ENCODE assay signal across 18 mouse cellular contexts in genomic region chr12:82572706-82573105, GRCm38 (mm10). TPM values are rescaled to one million over a fixed set of nuclear protein-coding genes. Genes with fewer than 3 reads are reported as not detected.
DNase-seq lines count a peak whose midpoint lies in the region.
"Had no signal": no experiment of that assay in that cellular context is flagged by ENCODE, and none has a peak within 500 bp of the region (broad histone marks: within the 10 kb centered on the region; RNA-seq: fewer than 3 reads in every experiment).

No protein-coding gene starts in this region.

- DNase-seq in layer of hippocampus, adult 18-20 months (ENCODE audit: low spot score in 2 of 2) = peak; percentile 5 to 53
- DNase-seq in layer of hippocampus, postnatal 14 days (ENCODE audit: low spot score in 2 of 2) = no peak
- DNase-seq in right cerebral cortex, adult 2 months (ENCODE audit: low spot score in 2 of 2) = peak; percentile 44 to 57
- DNase-seq in right cerebral cortex, postnatal 4 days = no peak
- peak; percentile 16 to 85 for DNase-seq in left cerebral cortex, postnatal 25 days (ENCODE audit: low spot score in 2 of 2)
- no peak for DNase-seq in kidney, adult 18-20 months
- no peak for DNase-seq in thymus, postnatal 10 days (ENCODE audit: low spot score in 2 of 2)
- DNase-seq: adrenal gland, adult 2 months; B cell, adult 2 months; cerebellum, adult 11-12 months; cerebellum, postnatal 10 days; heart, postnatal 10 days; kidney, postnatal 4 days; liver, postnatal 0 days; lung, postnatal 10 days; thymus, postnatal 36 days had no signal

- intact Hi-C loops in left cerebral cortex, postnatal 25 days (cut with DNase I) = no loop called here

RNA-seq across cellular contexts. Expression of gene Rgs6, which starts 15.4 kb away (rescaled TPM):
- total RNA-seq in layer of hippocampus, adult 18-20 months (2021) = 10 to 100 TPM in 1 of 2 experiments, 1 to 10 TPM in 1; 9.9 to 10.5 TPM
- total RNA-seq in layer of hippocampus, postnatal 14 days (2021) = 10 to 100 TPM; 16.3 to 19.9 TPM
- total RNA-seq in left cerebral cortex, postnatal 25 days (2021) = 10 to 100 TPM; 79.3 to 85.9 TPM
- total RNA-seq: CH12.LX; granulocyte monocyte progenitor cell, adult 5-6 weeks had no signal

Comparison
In these comparisons a context has a peak if more than half of its experiments do, and no peak if none do; other contexts are left out.
1. DNase-seq: peak in layer of hippocampus, adult 18-20 months (2 of 2), right cerebral cortex, adult 2 months (2 of 2) and left cerebral cortex, postnatal 25 days (2 of 2); none in layer of hippocampus, postnatal 14 days (0 of 2), right cerebral cortex, postnatal 4 days (single experiment), kidney, adult 18-20 months (single experiment) and thymus, postnatal 10 days (0 of 2).